8 mouse cellular contexts compared by ENCODE assay signal in the genomic region with DNA sequence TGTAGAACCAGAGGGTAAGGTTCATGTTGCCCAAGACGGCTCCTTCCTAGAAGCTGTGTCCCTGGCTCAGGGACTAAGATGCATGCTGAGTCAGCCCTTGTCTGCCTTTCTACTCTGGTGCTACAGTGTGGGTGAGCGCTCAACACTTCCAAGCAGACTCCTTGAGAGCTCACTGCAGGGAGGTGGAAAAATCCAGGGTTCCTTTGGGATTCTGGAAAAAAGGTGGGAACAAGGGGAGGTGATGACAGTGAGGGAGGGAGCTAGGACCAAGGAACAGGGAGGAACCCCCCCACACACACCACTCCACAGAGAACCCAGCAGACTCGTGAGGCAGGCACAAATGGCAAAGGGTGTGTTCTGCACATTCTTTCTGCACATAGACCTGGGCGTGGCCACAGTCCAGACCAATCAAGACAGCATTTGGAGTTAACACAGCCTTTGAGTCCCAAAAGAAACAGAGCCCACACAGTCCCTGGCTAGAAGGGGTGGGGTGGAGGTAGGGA. TPM values are rescaled to one million over a fixed set of nuclear protein-coding genes. Genes with fewer than 3 reads are reported as not detected.
A peak's percentile ranks its signal among the peaks of the same experiment; 100 is the strongest.
DNase-seq lines count a peak whose midpoint lies in the region; ATAC-seq and TF ChIP-seq lines count a peak whose summit lies in the region.

No protein-coding gene starts in this region.

- TF ChIP-seq CTCF in forebrain, postnatal 0 days (IDR thresholded peaks at IDR 0.05; ENCODE audit: low read depth): no peak
- TF ChIP-seq CTCF in hindbrain, postnatal 0 days (IDR thresholded peaks at IDR 0.05; ENCODE audit: low read depth): no peak

- H3K9ac ChIP-seq in limb, embryonic 15.5 days: no peak overlapping the region
- no peak overlapping the region for H3K9ac ChIP-seq in forebrain, postnatal 0 days
- H3K9ac ChIP-seq in hindbrain, postnatal 0 days (replicated peaks; ENCODE audit: low read length): no peak overlapping the region

- no peaks in the 10 kb centered on the region for H3K27me3 ChIP-seq in limb, embryonic 15.5 days
- no peaks in the 10 kb centered on the region for H3K27me3 ChIP-seq in forebrain, postnatal 0 days (ENCODE audit: insufficient read depth, low read length)
- H3K27me3 ChIP-seq in hindbrain, postnatal 0 days (ENCODE audit: insufficient read depth, low read length): no peaks in the 10 kb centered on the region

- H3K27ac ChIP-seq in limb, embryonic 15.5 days: peak overlapping the region; percentile 85
- H3K27ac ChIP-seq in forebrain, postnatal 0 days (ENCODE audit: low read depth, low read length): no peak overlapping the region
- H3K27ac ChIP-seq in hindbrain, postnatal 0 days: no peak overlapping the region

- no peaks in the 10 kb centered on the region for H3K9me3 ChIP-seq in limb, embryonic 15.5 days
- no peaks in the 10 kb centered on the region for H3K9me3 ChIP-seq in forebrain, postnatal 0 days (ENCODE audit: low read length)
- no peaks in the 10 kb centered on the region for H3K9me3 ChIP-seq in hindbrain, postnatal 0 days (ENCODE audit: low read length)

- peak; percentile 65 for ATAC-seq in limb, embryonic 15.5 days (ENCODE audit: insufficient number of reproducible peaks, low FRiP score, low TSS enrichment, low read depth)
- ATAC-seq in forebrain, postnatal 0 days: no peak
- ATAC-seq in megakaryocyte, adult 5-6 weeks (ENCODE audit: poor library complexity, severe bottlenecking): no peak
- no peak for ATAC-seq in hindbrain, postnatal 0 days

- peaks cover 40% of the 10 kb centered on the region for H3K4me1 ChIP-seq in limb, embryonic 15.5 days
- H3K4me1 ChIP-seq in forebrain, postnatal 0 days (ENCODE audit: insufficient read depth): no peaks in the 10 kb centered on the region
- H3K4me1 ChIP-seq in hindbrain, postnatal 0 days (ENCODE audit: insufficient read depth, low read length): no peaks in the 10 kb centered on the region

- H3K4me3 ChIP-seq in limb, embryonic 15.5 days: no peak overlapping the region
- H3K4me3 ChIP-seq in forebrain, postnatal 0 days (ENCODE audit: low read depth, low read length): no peak overlapping the region
- no peak overlapping the region for H3K4me3 ChIP-seq in hindbrain, postnatal 0 days (ENCODE audit: low read length)

- H3K36me3 ChIP-seq in limb, embryonic 15.5 days: peaks cover 34% of the 10 kb centered on the region
- H3K36me3 ChIP-seq in forebrain, postnatal 0 days (ENCODE audit: insufficient read depth): peaks cover 30% of the 10 kb centered on the region
- H3K36me3 ChIP-seq in hindbrain, postnatal 0 days (ENCODE audit: insufficient read depth, low read length): peaks cover 9% of the 10 kb centered on the region; the same call in 1 of the 2 replicates

- WGBS in limb, embryonic 15.5 days: 45% methylated on average over 4 of the region's 4 CpGs
- 53% methylated on average over 4 of the region's 4 CpGs for WGBS in forebrain, postnatal 0 days
- WGBS in hindbrain, postnatal 0 days: 59% methylated on average over 4 of the region's 4 CpGs

- H3K4me2 ChIP-seq in limb, embryonic 15.5 days: no peak overlapping the region; the same call in 1 of the 2 replicates
- no peak overlapping the region for H3K4me2 ChIP-seq in forebrain, postnatal 0 days (ENCODE audit: low read depth)
- no peak overlapping the region for H3K4me2 ChIP-seq in hindbrain, postnatal 0 days (ENCODE audit: low read depth, low read length)

- DNase-seq in 3134 (ENCODE audit: extremely low read depth, insufficient read length, low spot score): peak; percentile 56
- peak; percentile 84 for DNase-seq in 3T3-L1 (ENCODE audit: low read depth, low spot score)
- DNase-seq in fibroblast of lung, adult 2 months (ENCODE audit: low read depth): peak; percentile 41
- DNase-seq in forebrain, postnatal 0 days: no peak
- DNase-seq in hindbrain, postnatal 0 days (ENCODE audit: low spot score): no peak
- DNase-seq in layer of hippocampus, postnatal 14 days (ENCODE audit: low spot score in 2 of 2): no peak

RNA-seq across cellular contexts. Expression of a gene that starts 10.9 kb away (rescaled TPM):
- 2.8 and 3.9 TPM in 2 replicates for polyA plus RNA-seq in limb, embryonic 15.5 days (2015; fragmentation: Nextera tagmentation; extraction: Ambion mirVana)
- 8.5 and 11.1 TPM in 2 replicates for total RNA-seq in forebrain, postnatal 0 days (2014; rRNA removed)
- 0.13 and 0.48 TPM in 2 replicates for polyA plus RNA-seq in forebrain, postnatal 0 days (2015; fragmentation: Nextera tagmentation; extraction: Ambion mirVana)
- total RNA-seq in megakaryocyte, adult 5-6 weeks (2015): 0.43 and 1.3 TPM in 2 replicates
- total RNA-seq in megakaryocyte, adult 5-6 weeks (2017): 0.12 and 0.66 TPM in 2 replicates
- total RNA-seq in hindbrain, postnatal 0 days (2014; rRNA removed): 5.5 and 12.3 TPM in 2 replicates
- 0.30 and 0.33 TPM in 2 replicates for polyA plus RNA-seq in hindbrain, postnatal 0 days (2015; fragmentation: Nextera tagmentation; extraction: Ambion mirVana)
- 1 to 10 TPM; 4.9 TPM for total RNA-seq in layer of hippocampus, postnatal 14 days (2021)

RNA-seq across cellular contexts. Expression of a gene that starts 16.9 kb away (rescaled TPM):
- 3.8 and 5.0 TPM in 2 replicates for polyA plus RNA-seq in limb, embryonic 15.5 days (2015; fragmentation: Nextera tagmentation; extraction: Ambion mirVana)
- total RNA-seq in forebrain, postnatal 0 days (2014; rRNA removed): 4.3 and 7.5 TPM in 2 replicates
- 0.72 and 1.2 TPM in 2 replicates for polyA plus RNA-seq in forebrain, postnatal 0 days (2015; fragmentation: Nextera tagmentation; extraction: Ambion mirVana)
- total RNA-seq in megakaryocyte, adult 5-6 weeks (2015): 0.80 and 1.7 TPM in 2 replicates
- 0.15 and 0.37 TPM in 2 replicates for total RNA-seq in megakaryocyte, adult 5-6 weeks (2017)
- 2.9 and 6.8 TPM in 2 replicates for total RNA-seq in hindbrain, postnatal 0 days (2014; rRNA removed)
- polyA plus RNA-seq in hindbrain, postnatal 0 days (2015; fragmentation: Nextera tagmentation; extraction: Ambion mirVana): 1.3 and 1.8 TPM in 2 replicates
- total RNA-seq in layer of hippocampus, postnatal 14 days (2021): 1 to 10 TPM; 1.1 to 1.8 TPM

RNA-seq across cellular contexts. Expression of a gene that starts 16.9 kb away (rescaled TPM):
- 17.5 and 18.4 TPM in 2 replicates for polyA plus RNA-seq in limb, embryonic 15.5 days (2015; fragmentation: Nextera tagmentation; extraction: Ambion mirVana)
- total RNA-seq in forebrain, postnatal 0 days (2014; rRNA removed): 12.7 and 14.6 TPM in 2 replicates
- polyA plus RNA-seq in forebrain, postnatal 0 days (2015; fragmentation: Nextera tagmentation; extraction: Ambion mirVana): 16.4 and 16.9 TPM in 2 replicates
- 4.5 and 8.0 TPM in 2 replicates for total RNA-seq in megakaryocyte, adult 5-6 weeks (2015)
- total RNA-seq in megakaryocyte, adult 5-6 weeks (2017): 2.3 and 5.4 TPM in 2 replicates
- total RNA-seq in hindbrain, postnatal 0 days (2014; rRNA removed): 16.3 and 18.7 TPM in 2 replicates
- polyA plus RNA-seq in hindbrain, postnatal 0 days (2015; fragmentation: Nextera tagmentation; extraction: Ambion mirVana): 20.0 and 20.3 TPM in 2 replicates
- total RNA-seq in layer of hippocampus, postnatal 14 days (2021): 1 to 10 TPM; 5.3 to 6.3 TPM

Comparison
In these comparisons a context has a peak if more than half of its experiments do, and no peak if none do; other contexts are left out.
1. DNase-seq: peak in 3134 (single experiment), 3T3-L1 (single experiment) and fibroblast of lung, adult 2 months (single experiment); none in forebrain, postnatal 0 days (single experiment), hindbrain, postnatal 0 days (single experiment) and layer of hippocampus, postnatal 14 days (0 of 2).